Mouse (Mus musculus) midbrain, embryonic 13.5 days (tissue): ENCODE measurements at regions not wholly inside any gene's neighbourhood (a gene's known extent, or its start where the extent isn't known, plus 50 kb on each side); places are given as distances from the start of the nearest gene placed in this dataset.

Source experiments
- ATAC-seq: fragments of 200-750 bp; cut with Nextera tagmentation; 2 replicates; pipeline ENCODE4 v1.8.0; 2017; ENCODE audit warnings: mild to moderate bottlenecking, moderate TSS enrichment, moderate library complexity
- H3K27ac ChIP-seq: fragments of 300-500 bp; sonication (generic); 2 replicates; pipeline ENCODE4 v1.5.1; 2015; ENCODE audit warnings: inconsistent platforms, mild to moderate bottlenecking, moderate library complexity
- H3K27me3 ChIP-seq: fragments of 300-500 bp; sonication (generic); 2 replicates; pipeline ENCODE4 v1.6.1; 2015; ENCODE audit warnings: mild to moderate bottlenecking, inconsistent platforms
- H3K36me3 ChIP-seq: fragments of 300-500 bp; sonication (generic); 2 replicates; pipeline ENCODE4 v1.6.1; 2015; ENCODE audit warnings: mild to moderate bottlenecking, inconsistent platforms
- H3K4me1 ChIP-seq: fragments of 300-500 bp; sonication (generic); replicated peaks from 2 replicates; pipeline ENCODE4 v1.6.1; 2015; ENCODE audit warnings: inconsistent platforms
- H3K4me2 ChIP-seq: fragments of 300-500 bp; sonication (generic); replicated peaks from 2 replicates; pipeline ENCODE4 v1.6.1; 2015; ENCODE audit warnings: moderate library complexity, mild to moderate bottlenecking, inconsistent platforms
- H3K4me3 ChIP-seq: fragments of 300-500 bp; sonication (generic); replicated peaks from 2 replicates; pipeline ENCODE4 v1.5.1; 2015; ENCODE audit warnings: mild to moderate bottlenecking, inconsistent platforms
- H3K9ac ChIP-seq: fragments of 300-500 bp; sonication (generic); replicated peaks from 2 replicates; pipeline ENCODE4 v1.6.1; 2015; ENCODE audit warnings: mild to moderate bottlenecking, inconsistent platforms
- H3K9me3 ChIP-seq: fragments of 300-500 bp; sonication (generic); 2 replicates; pipeline ENCODE4 v1.6.1; 2016; ENCODE audit warnings: mild to moderate bottlenecking, inconsistent platforms
- WGBS: fragments of 180-500 bp; shearing (Covaris S2); methylation state at CpG from one replicate; pipeline ENCODE4 v1.1.7; 2015; 5-methylcytosine and 5-hydroxymethylcytosine counted together

- Histone ChIP-seq H3K9ac (no peak overlapping the region), H3K4me1 (no peaks in the 10 kb centered on the region), H3K27ac (no peak overlapping the region), H3K36me3 (no peaks in the 10 kb centered on the region), H3K4me3 (no peak overlapping the region), H3K27me3 (no peaks in the 10 kb centered on the region), H3K9me3 (no peaks in the 10 kb centered on the region), H3K4me2 (no peak overlapping the region)
- ATAC-seq, result no peak
- WGBS, result 89% methylated on average over 1 of the region's 1 CpGs
Observed at GRCm38 (mm10) chr13:28606651-28607050, 346.9 kb downstream of the Sox4 start.

GRCm38 (mm10) chr13:28605833-28606232 lies 347.7 kb downstream of the Sox4 start:
- Histone ChIP-seq H3K9me3 (no peaks in the 10 kb centered on the region), H3K9ac (no peak overlapping the region), H3K4me1 (no peaks in the 10 kb centered on the region), H3K36me3 (no peaks in the 10 kb centered on the region), H3K4me3 (no peak overlapping the region), H3K27me3 (no peaks in the 10 kb centered on the region), H3K27ac (no peak overlapping the region), H3K4me2 (no peak overlapping the region)
- WGBS, result 53% methylated on average over 1 of the region's 1 CpGs
- ATAC-seq, result no peak

GRCm38 (mm10) chr13:28604016-28604415 lies 346.7 kb downstream of the Gm11361 start:
- H3K27me3 ChIP-seq, result no peaks in the 10 kb centered on the region
- H3K27ac ChIP-seq, result no peak overlapping the region
- H3K4me2 ChIP-seq, result no peak overlapping the region
- no peaks in the 10 kb centered on the region for H3K9me3 ChIP-seq
- no peak overlapping the region for H3K4me3 ChIP-seq
- WGBS, result 81% methylated on average over 6 of the region's 6 CpGs
- no peak overlapping the region for H3K9ac ChIP-seq
- no peak for ATAC-seq
- no peaks in the 10 kb centered on the region for H3K4me1 ChIP-seq
- H3K36me3 ChIP-seq, result no peaks in the 10 kb centered on the region

- no peaks in the 10 kb centered on the region for H3K27me3 ChIP-seq
- H3K9me3 ChIP-seq, result no peaks in the 10 kb centered on the region
- H3K4me3 ChIP-seq, result no peak overlapping the region
- 0 out of 2 replicates have a peak, but pooled peaks cover 3% of the 10 kb centered on the region for H3K4me1 ChIP-seq
- H3K27ac ChIP-seq, result no peak overlapping the region
- no peak for ATAC-seq
- H3K36me3 ChIP-seq, result no peaks in the 10 kb centered on the region
- 80% methylated on average over 5 of the region's 5 CpGs for WGBS
- no peak overlapping the region for H3K4me2 ChIP-seq
- H3K9ac ChIP-seq, result no peak overlapping the region
Observed at GRCm38 (mm10) chr13:28600792-28601191, 343.5 kb downstream of the Gm11361 start.

GRCm38 (mm10) chr13:28596367-28596766 lies 339.0 kb downstream of the Gm11361 start:
- ATAC-seq, result no peak
- Histone ChIP-seq H3K4me1 (0 out of 2 replicates have a peak, but pooled peaks cover 3% of the 10 kb centered on the region), H3K9ac (no peak overlapping the region), H3K4me3 (no peak overlapping the region), H3K27me3 (no peaks in the 10 kb centered on the region), H3K4me2 (no peak overlapping the region), H3K36me3 (peaks cover 5% of the 10 kb centered on the region; the same call in 1 of the 2 replicates), H3K9me3 (no peaks in the 10 kb centered on the region), H3K27ac (no peak overlapping the region)
- WGBS, result 88% methylated on average over 2 of the region's 2 CpGs

- Histone ChIP-seq H3K27ac (no peak overlapping the region), H3K9ac (no peak overlapping the region), H3K36me3 (peaks cover 5% of the 10 kb centered on the region; the same call in 1 of the 2 replicates), H3K4me1 (0 out of 2 replicates have a peak, but pooled peaks cover 3% of the 10 kb centered on the region), H3K4me2 (no peak overlapping the region), H3K4me3 (no peak overlapping the region), H3K9me3 (no peaks in the 10 kb centered on the region), H3K27me3 (no peaks in the 10 kb centered on the region)
- WGBS, result 81% methylated on average over 1 of the region's 1 CpGs
- no peak for ATAC-seq
Observed at GRCm38 (mm10) chr13:28592176-28592575, 334.8 kb downstream of the Gm11361 start.

- WGBS, result 86% methylated on average over 5 of the region's 5 CpGs
- no peak for ATAC-seq
- Histone ChIP-seq H3K27me3 (no peaks in the 10 kb centered on the region), H3K27ac (no peak overlapping the region), H3K4me2 (no peak overlapping the region), H3K9ac (no peak overlapping the region), H3K9me3 (no peaks in the 10 kb centered on the region), H3K36me3 (no peaks in the 10 kb centered on the region), H3K4me1 (no peaks in the 10 kb centered on the region), H3K4me3 (no peak overlapping the region)
Observed at GRCm38 (mm10) chr13:28587977-28588376, 330.6 kb downstream of the Gm11361 start.

GRCm38 (mm10) chr13:28586693-28587092 lies 329.4 kb downstream of the Gm11361 start:
- H3K9ac ChIP-seq, result no peak overlapping the region
- no peaks in the 10 kb centered on the region for H3K36me3 ChIP-seq
- no peak for ATAC-seq
- WGBS, result 84% methylated on average over 7 of the region's 7 CpGs
- H3K4me2 ChIP-seq, result no peak overlapping the region
- H3K27me3 ChIP-seq, result no peaks in the 10 kb centered on the region
- H3K27ac ChIP-seq, result no peak overlapping the region
- H3K4me1 ChIP-seq, result no peaks in the 10 kb centered on the region
- no peaks in the 10 kb centered on the region for H3K9me3 ChIP-seq
- no peak overlapping the region for H3K4me3 ChIP-seq

GRCm38 (mm10) chr13:28586140-28586539 lies 328.8 kb downstream of the Gm11361 start:
- Histone ChIP-seq H3K4me3 (no peak overlapping the region), H3K4me1 (no peaks in the 10 kb centered on the region), H3K36me3 (no peaks in the 10 kb centered on the region), H3K27me3 (no peaks in the 10 kb centered on the region), H3K9me3 (no peaks in the 10 kb centered on the region), H3K9ac (no peak overlapping the region), H3K27ac (no peak overlapping the region), H3K4me2 (no peak overlapping the region)
- WGBS, result 88% methylated on average over 2 of the region's 2 CpGs
- no peak for ATAC-seq

GRCm38 (mm10) chr13:28583617-28584016 lies 326.3 kb downstream of the Gm11361 start:
- ATAC-seq, result no peak
- 80% methylated on average over 5 of the region's 5 CpGs for WGBS

GRCm38 (mm10) chr13:28575202-28575851 lies 318.0 kb downstream of the Gm11361 start:
- Histone ChIP-seq H3K27ac (no peak overlapping the region), H3K36me3 (no peaks in the 10 kb centered on the region), H3K9me3 (no peaks in the 10 kb centered on the region), H3K27me3 (no peaks in the 10 kb centered on the region), H3K4me3 (no peak overlapping the region), H3K4me1 (no peaks in the 10 kb centered on the region), H3K4me2 (no peak overlapping the region), H3K9ac (no peak overlapping the region)
- 75% methylated on average over 9 of the region's 9 CpGs for WGBS
- no peak for ATAC-seq

More at GRCm38 (mm10) chr13:28583617-28584016, 326.3 kb downstream of the Gm11361 start:
- H3K27ac ChIP-seq, result no peak overlapping the region
- no peaks in the 10 kb centered on the region for H3K36me3 ChIP-seq
- no peak overlapping the region for H3K4me3 ChIP-seq
- H3K9me3 ChIP-seq, result no peaks in the 10 kb centered on the region
- H3K4me2 ChIP-seq, result no peak overlapping the region
- H3K27me3 ChIP-seq, result no peaks in the 10 kb centered on the region
- no peaks in the 10 kb centered on the region for H3K4me1 ChIP-seq
- H3K9ac ChIP-seq, result no peak overlapping the region

- H3K27ac ChIP-seq, result no peak overlapping the region
- WGBS, result 97% methylated on average over 1 of the region's 1 CpGs
Observed at GRCm38 (mm10) chr13:28573364-28573763, 316.0 kb downstream of the Gm11361 start.

GRCm38 (mm10) chr13:28572448-28572847 lies 315.1 kb downstream of the Gm11361 start:
- no peak overlapping the region for H3K4me2 ChIP-seq
- no peak overlapping the region for H3K9ac ChIP-seq
- WGBS, result 100% methylated on average over 1 of the region's 1 CpGs
- H3K9me3 ChIP-seq, result no peaks in the 10 kb centered on the region
- no peaks in the 10 kb centered on the region for H3K36me3 ChIP-seq
- no peaks in the 10 kb centered on the region for H3K4me1 ChIP-seq
- no peak overlapping the region for H3K27ac ChIP-seq
- ATAC-seq, result no peak
- H3K27me3 ChIP-seq, result no peaks in the 10 kb centered on the region
- H3K4me3 ChIP-seq, result no peak overlapping the region

More at GRCm38 (mm10) chr13:28573364-28573763, 316.0 kb downstream of the Gm11361 start:
- Histone ChIP-seq H3K4me1 (no peaks in the 10 kb centered on the region), H3K4me2 (no peak overlapping the region), H3K9me3 (no peaks in the 10 kb centered on the region), H3K9ac (no peak overlapping the region), H3K27me3 (no peaks in the 10 kb centered on the region), H3K36me3 (no peaks in the 10 kb centered on the region), H3K4me3 (no peak overlapping the region)
- no peak for ATAC-seq
